Mouse (Mus musculus): Measurements from ENCODE around the gene Tmem107.

Gene Tmem107

GRCm38 (mm10) chr11:69106842-69107241 is 36.2 kb downstream of the Tmem107 start:
- DNase-seq (ENCODE audit: low spot score): no peak

- no peak for DNase-seq (ENCODE audit: low spot score)
Measured at GRCm38 (mm10) chr11:69107676-69108075, 37.1 kb downstream of the Tmem107 start.

GRCm38 (mm10) chr11:69108223-69108622 is 37.6 kb downstream of the Tmem107 start:
- DNase-seq (ENCODE audit: low spot score): no peak

GRCm38 (mm10) chr11:69109032-69109900 is 38.7 kb downstream of the Tmem107 start:
- DNase-seq (ENCODE audit: low spot score): no peak

- DNase-seq (ENCODE audit: low spot score): peak; percentile 81
Measured at GRCm38 (mm10) chr11:69110319-69111046, 39.9 kb downstream of the Tmem107 start.

GRCm38 (mm10) chr11:69111051-69111810 is 40.6 kb downstream of the Tmem107 start:
- no peak for DNase-seq (ENCODE audit: low spot score)

GRCm38 (mm10) chr11:69111865-69112264 is 41.3 kb downstream of the Tmem107 start:
- DNase-seq (ENCODE audit: low spot score): no peak

- DNase-seq (ENCODE audit: low spot score): no peak
Measured at GRCm38 (mm10) chr11:69114018-69114417, 43.4 kb downstream of the Tmem107 start.

GRCm38 (mm10) chr11:69114621-69115020 is 44.0 kb downstream of the Tmem107 start:
- no peak for DNase-seq (ENCODE audit: low spot score)

GRCm38 (mm10) chr11:69116843-69117242 is 46.2 kb downstream of the Tmem107 start:
- DNase-seq (ENCODE audit: low spot score): no peak

GRCm38 (mm10) chr11:69117737-69118695 is 47.4 kb downstream of the Tmem107 start:
- no peak for DNase-seq (ENCODE audit: low spot score)

GRCm38 (mm10) chr11:69118765-69119164 is 48.2 kb downstream of the Tmem107 start:
- peak; percentile 89 for DNase-seq (ENCODE audit: low spot score)

- DNase-seq (ENCODE audit: low spot score): no peak
Measured at GRCm38 (mm10) chr11:69119446-69120155, 49.0 kb downstream of the Tmem107 start.

- DNase-seq (ENCODE audit: low spot score): no peak
Measured at GRCm38 (mm10) chr11:69120221-69121000, 49.8 kb downstream of the Tmem107 start, which contains the start of gene Hes7. Hes7 (plus strand) TSS chr11:69120404.

GRCm38 (mm10) chr11:69121001-69121740 is 50.6 kb downstream of the Tmem107 start:
- DNase-seq (ENCODE audit: low spot score): no peak

GRCm38 (mm10) chr11:69121741-69122335 is 51.2 kb downstream of the Tmem107 start:
- no peak for DNase-seq (ENCODE audit: low spot score)

GRCm38 (mm10) chr11:69122336-69122951 is 51.8 kb downstream of the Tmem107 start, which contains the start of gene 9130213A22Rik:
9130213A22Rik (minus strand) TSS chr11:69122589.
- DNase-seq (ENCODE audit: low spot score): peak; percentile 80
